Mouse (Mus musculus) kidney, adult 2 months (tissue): ENCODE data around the gene Slc22a3.

ENCODE experiments used
- CTCF ChIP-seq: fragments of 200-500 bp; conservative IDR thresholded peaks from 2 replicates; pipeline ENCODE4 v1.5.1; 2011; ENCODE audit warnings: low read depth, mild to moderate bottlenecking, control low read depth, low read length, moderate library complexity, mixed read lengths; ENCODE audit not compliant: insufficient read depth, insufficient read length
- POLR2A ChIP-seq: fragments of 200-500 bp; IDR thresholded peaks from one replicate; pipeline ENCODE4 v1.6.1; 2011; ENCODE audit warnings: low read depth, low read length, control low read depth

DNA sequence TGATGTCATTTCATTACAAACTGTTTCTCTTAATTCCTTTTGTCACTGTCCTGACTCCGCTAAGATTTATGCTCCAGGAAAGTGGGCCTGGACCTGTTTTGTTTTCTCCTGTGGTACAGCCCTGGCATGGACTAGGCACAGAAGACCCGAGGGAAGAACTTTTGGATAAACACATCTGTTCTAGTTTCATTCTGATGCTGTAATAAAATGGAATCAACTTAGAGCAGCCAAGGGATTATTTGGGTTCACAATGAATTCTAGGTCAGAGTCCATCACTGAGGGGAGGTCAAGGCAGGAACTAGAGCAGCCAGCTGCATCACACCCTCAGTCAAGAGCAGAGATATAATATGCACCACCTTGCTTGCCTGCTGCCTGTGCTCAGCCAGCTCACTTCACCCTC lies 119.7 kb downstream of the Slc22a3 start:
- TF ChIP-seq CTCF (no peak), POLR2A (no peak)
